Mouse (Mus musculus) thymus, postnatal 36 days (tissue): ENCODE data around the gene Hdac7.

Experiments
- DNase-seq, 2 experiments: peaks; one replicate each; pipeline ENCODE4 v3.0.0; 2022; ENCODE audit warnings: mixed read lengths in 2 of 2

Gene Hdac7

DNA sequence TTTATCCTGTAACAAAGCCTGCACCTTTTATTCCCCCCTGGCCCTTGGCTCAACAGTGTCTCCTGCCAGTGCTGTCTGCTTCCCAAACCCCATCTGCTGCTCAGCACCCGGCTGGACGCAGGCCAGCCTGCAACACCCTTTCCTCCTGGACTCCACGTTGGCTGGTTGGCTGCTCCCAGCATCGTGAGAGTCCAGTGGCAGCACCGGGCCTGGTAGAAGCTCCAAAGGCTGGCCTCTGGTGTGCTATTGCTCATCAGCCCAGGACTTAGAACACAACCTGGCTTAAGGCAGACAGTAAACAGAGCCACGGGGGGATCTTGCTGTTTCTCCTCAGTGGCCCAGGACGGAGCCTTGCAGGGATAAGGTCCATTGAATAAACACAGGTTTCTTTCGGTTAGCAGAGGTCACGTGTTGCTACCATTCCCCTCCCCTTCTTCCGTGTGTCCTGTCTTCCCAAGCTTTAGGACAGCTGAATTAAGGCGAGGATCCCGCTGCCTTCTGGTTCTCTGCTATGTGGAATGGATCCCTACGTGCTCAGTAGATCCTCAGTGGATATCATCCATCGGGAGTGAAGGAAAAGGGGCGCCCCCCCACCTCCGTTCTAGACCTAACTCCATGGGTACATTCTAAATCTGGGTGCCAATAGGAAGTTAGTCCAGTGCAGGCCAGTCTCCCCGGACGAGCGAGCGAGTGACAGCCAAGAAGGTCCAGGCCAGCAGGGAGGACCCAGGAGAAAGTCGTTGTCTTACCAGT lies 30.7 kb downstream of the Hdac7 start:
- no peak for DNase-seq

DNA sequence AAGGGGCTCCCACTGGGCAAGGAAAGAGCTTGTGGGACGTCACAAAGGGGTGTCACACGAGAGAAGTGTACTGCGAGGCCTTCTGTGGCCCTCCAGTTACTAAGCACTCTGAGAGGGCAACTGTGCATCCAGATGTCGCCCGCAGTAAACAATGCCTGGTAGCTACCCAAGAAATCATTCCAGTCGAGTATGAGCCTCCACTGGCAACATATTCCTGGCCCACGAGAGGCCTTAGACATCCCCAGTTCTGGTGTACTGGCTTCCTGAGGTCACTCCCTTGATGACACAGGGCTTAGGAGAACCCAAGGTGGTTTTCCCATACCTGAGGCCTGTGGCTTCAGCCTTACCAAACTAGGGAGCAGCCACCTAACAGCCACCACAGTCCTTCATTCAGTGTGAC lies 31.4 kb downstream of the Hdac7 start:
- DNase-seq = no peak

DNA sequence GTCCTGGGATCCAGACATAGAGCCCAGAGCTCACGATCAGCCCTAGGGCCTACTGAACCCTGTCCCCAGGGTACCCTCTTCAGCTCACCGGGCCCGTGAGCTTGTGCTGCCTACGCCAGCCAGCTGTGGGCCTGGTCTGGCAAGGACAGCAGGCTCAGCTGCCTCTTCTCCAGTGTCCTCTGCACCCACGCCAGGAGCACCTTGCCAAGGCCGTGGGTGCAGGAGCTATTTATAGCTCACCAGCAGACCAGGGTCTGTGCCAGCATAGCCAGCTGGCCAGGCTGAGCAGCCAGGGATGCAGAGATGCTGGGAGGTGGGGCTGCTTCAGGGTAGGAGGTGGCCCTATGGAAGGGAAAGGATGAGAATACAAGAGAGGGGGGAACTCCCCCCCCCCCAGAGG lies 32.2 kb downstream of the Hdac7 start:
- DNase-seq = no peak

DNA sequence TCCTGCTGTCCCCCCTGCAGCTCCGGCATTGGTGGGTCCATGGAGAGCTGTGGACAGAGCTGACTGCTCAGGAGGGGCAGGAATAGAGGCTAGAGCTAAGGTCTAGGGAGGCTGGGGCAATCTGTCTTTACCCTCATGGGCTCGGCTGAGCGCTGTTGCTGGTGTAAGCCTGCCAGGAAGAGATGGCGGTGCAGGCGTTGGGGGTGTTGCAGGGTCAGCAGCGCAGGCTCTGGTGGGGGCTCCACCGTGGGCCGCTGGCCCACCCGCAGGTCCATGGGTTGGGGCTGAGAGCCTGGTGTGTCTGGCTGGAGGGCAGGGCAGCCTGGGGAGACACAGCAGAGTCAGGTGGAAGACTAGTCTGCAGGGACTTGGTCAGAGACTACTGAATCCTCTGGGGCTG lies 33.0 kb downstream of the Hdac7 start:
- DNase-seq = no peak

DNA sequence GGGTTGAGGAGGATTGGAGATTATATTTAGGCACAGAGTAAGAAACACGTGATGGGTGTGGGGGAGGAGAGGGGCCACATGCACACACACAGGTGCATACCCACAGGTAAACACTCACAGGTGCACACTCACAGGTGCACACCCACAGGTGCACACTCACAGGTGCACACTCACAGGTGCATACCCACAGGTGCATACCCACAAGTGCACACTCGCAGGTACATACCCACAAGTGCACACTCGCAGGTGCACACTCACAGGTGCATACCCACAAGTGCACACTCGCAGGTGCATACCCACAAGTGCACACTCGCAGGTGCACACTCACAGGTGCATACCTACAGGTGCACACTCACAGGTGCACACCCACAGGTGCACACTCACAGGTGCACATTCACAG lies 33.9 kb downstream of the Hdac7 start:
- DNase-seq = no peak

DNA sequence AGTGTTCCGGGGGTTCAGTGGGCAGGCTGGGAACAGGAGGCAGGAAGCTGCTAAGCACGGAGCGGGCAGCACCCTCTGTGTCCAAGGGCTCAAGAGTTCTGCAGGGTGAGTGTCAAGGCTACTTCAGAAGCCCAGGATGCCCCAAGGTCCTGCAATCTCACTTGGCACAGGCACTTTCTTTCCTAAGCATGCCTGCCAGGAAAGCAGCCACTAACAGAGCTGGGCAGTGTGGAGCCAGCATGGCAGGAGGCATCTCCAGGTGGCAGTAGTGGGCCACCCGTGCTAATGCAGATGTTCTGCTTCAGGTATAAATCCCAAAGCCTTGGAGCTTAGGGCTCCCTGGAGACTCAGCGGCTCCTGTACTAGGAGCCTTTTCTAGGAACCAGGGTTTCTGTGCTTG lies 34.4 kb downstream of the Hdac7 start:
- DNase-seq = peak in 1 of 2 experiments; percentile 26

DNA sequence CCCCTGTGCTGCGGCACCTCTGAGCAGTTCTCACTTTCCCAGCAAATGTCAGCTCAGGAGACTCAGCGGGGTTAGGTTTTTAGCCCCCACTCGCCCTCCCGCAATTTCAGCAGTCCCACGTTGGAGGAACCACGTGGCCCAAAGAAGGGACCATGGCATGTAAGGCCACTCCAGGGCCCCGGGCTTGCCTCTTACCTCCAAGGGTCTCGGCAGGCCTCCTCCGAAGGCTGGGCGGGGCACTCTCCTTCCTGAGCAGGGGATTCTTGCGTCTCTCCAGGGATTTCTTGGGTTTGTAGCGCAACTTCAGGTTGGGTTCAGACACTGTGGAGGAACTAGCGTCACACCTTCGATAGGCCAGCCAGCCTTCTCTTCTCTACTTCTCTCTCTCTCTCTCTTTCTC lies 35.1 kb downstream of the Hdac7 start:
- DNase-seq = no peak

DNA sequence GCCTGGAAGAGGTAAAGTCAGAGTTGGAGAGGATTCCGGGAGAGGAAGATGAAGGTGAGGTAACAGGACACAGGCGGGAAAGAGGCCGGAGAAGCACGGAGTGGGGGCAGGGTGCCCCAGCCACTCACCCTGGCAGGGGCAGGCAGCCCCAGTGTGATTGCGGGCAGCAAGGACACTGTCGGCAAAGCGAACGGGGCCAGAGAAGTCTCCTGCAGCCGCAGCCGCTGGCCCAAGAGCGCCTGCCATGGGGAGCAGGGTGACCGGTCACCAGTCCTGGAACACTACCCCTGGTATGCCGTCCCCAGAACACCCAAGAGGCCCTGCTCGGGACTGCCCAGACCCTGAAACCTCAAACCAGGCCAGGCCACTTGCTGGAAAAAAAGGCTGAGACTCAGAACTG lies 35.8 kb downstream of the Hdac7 start:
- no peak for DNase-seq

DNA sequence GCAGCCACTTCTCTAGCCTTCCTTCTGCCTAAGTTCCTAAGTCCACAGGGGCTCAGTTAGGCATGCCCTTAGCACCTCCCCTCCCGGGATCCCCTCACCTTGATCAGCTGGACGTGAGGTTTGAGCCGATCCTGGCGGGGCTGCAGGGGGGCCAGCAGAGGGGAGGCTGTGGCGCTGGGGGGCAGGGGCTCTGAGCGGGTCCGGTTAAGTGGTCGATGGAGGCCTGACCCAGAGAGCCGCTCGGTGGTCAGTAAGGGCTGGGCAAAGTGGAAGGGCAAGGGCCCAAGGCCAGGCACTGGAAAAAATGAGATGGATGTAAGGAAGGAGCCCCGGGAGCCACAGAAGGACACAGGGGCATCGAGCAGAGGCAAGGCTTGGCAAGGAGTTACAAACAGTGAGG lies 36.4 kb downstream of the Hdac7 start:
- DNase-seq = no peak

DNA sequence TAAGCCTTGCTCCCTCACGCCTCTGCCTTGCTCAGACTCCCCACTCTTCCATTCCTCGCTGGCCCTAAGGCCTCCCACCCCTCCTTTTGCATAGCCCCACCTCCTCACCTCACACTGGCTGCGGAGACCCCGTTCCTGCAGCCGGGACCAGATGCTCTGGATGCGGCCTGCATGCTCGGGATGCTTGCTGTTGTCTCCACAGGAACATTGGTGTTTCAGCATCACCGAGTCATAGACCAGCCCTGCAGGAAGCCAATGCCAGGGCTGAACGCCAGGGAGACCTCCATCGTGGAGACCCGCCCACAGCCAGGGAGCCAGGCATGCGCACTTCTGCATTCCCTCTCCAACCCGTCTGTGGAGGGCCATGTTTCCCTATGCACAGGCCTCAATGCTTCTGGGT lies 41.7 kb downstream of the Hdac7 start:
- no peak for DNase-seq

DNA sequence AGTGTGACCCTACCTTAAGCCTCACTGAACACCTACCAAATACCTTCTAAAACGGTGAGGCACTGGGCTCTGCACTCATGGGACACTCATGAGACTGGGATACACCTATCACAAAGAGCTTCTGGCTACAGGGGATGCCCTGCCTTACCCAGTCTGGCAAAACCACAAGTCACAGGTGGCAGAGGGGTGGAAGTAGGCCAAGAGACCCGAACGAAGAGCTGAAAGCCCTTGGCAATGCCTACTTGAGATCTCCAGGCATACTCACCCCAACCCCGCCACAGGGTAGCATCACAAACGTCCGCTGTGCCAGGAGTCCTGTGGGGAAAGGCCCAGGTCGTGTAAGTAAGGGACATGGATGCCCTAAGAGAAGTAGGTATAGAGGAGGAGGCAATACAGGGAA lies 42.5 kb downstream of the Hdac7 start:
- peak in 1 of 2 experiments; percentile 14 for DNase-seq

DNA sequence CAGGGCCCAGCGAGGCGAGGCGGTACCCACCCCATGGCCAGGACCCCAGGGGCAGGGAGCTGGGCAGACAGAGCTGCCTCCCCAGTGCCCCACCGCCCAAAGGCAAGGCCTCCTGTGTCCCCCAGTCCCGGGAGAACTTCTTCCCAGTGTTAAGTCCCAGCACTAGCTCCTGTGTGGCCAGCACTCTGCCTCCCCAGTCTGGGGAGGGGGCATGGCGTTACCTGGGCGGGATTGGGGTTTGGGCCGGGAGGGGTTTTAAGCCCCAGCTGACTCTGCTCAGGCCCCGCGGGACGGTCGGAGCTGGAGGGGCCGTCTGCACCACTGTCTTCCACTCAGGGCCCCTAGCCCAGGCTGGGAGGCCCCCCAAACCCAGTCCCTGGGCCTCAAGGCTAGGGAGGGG lies 43.4 kb downstream of the Hdac7 start:
- peak in 1 of 2 experiments; percentile 28 for DNase-seq

DNA sequence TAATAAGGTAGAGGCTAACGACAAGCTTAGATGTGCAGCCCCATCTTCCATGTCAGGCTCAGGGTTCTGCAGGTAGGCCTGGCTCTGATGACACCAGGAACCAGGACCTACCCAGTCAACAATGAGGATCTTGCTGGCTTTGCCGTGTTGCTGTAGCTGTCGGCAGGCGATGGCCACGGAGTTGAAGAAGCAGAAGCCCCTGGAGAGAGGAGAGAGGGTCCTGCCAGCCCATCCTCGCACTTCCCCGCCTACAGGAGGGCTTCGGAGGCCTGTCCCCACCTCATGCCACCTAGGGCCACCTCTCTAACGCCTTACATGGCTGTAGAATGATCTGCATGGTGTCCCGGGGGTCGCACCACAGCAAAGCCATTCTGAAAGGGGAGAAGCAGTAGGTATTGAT lies 44.9 kb downstream of the Hdac7 start:
- peak in 1 of 2 experiments; percentile 16 for DNase-seq

DNA sequence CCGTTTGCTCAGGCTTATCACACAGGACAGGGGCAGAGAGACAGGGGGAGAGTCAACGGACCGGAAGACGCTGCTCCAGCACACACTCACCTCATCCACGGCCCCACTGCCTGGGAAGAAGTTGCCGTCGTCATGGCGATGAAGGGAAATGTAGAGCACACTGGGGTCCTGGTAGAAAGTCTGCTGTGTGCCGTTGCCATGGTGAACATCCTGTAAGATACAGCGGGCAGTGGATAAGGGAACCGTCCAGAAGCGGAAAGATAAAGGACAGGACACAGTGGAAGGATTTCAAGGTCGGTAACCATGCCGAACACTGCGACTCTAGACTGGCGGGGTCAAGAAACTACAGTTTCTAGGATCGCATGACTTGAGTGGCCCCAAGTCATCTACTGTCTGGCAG lies 46.2 kb downstream of the Hdac7 start:
- DNase-seq = peak in 1 of 2 experiments; percentile 17

DNA sequence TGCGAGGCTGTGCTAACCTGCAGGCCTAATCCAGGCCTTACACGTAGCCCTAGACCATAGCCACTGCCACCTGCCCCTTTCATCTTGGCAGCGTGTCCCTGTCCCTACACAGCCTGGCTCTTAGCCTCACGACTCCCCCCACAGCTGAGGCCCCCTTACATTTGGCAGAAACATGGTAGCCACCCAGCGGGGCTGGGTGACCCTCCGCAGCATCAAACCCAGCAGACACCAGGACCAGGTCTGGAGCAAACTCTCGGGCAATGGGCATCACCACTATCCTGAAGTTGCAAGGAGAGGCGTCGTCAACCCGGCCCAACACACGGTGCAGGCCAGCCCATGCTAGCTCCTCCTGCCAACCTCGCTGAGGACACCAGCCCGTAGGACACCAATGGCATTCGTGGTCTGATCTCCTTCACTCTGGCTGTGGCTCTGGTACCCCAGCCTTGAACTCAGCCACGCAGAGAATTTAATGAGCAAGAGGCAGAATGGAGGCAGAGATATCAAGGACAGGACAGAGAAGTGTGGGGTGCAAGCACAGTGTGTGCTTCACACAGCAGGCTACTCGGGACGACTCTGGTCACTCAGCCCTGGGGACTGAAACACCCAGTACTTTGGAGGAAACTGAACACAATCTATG lies 47.5 kb downstream of the Hdac7 start:
- DNase-seq = peak in 1 of 2 experiments; percentile 18

DNA sequence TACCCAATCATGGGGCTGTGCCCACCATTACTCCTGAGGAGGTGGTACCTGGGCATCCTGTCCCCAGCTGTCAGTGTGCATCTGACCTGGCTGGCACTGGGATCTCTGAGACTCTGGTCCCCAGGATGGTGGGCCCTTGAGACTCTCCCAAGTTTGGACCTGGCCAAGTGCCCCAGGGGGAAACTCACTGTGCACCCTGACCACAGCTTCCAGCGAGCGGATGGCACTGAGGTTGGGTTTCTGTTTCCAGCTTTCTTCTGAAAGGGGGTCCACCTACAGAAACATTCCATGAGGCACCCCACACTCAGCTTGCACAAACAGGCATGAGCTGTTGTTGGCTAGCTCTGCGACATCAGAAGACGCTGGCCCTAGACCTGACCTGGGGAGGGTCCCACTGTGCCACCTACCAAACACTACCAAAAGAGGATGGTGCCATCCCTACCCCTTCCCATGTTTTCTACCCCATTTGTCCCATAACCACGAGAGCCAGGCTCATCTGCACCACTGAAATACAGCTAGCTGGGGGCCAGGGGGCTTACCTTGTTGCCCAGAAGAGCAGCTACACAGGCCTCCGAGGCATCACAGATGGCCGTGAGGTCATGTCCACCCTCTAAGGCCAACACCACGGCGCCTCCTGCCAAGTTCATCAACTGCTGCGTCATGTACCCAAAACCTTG lies 48.6 kb downstream of the Hdac7 start:
- DNase-seq = peak in 1 of 2 experiments; percentile 13

DNA sequence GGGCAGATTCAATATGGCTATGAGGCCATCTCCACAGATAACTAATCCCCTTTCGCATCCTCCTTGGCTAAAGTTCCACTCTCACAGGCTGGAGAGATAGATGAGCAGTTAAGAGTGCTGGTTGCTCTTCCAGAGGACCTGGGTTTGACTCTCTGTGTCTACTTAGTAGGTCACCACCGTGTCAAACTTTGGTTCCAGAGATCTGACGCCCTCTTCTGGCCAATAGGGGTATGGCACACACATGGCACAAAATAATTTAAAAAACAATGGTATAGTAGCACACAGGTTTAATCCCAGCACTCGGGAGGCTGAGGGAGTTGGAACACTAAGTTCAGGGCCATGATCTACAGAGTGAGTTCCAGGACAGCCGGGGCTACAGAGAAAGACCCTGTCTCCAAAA lies 50.0 kb downstream of the Hdac7 start:
- DNase-seq = peak in 1 of 2 experiments; percentile 36

DNA sequence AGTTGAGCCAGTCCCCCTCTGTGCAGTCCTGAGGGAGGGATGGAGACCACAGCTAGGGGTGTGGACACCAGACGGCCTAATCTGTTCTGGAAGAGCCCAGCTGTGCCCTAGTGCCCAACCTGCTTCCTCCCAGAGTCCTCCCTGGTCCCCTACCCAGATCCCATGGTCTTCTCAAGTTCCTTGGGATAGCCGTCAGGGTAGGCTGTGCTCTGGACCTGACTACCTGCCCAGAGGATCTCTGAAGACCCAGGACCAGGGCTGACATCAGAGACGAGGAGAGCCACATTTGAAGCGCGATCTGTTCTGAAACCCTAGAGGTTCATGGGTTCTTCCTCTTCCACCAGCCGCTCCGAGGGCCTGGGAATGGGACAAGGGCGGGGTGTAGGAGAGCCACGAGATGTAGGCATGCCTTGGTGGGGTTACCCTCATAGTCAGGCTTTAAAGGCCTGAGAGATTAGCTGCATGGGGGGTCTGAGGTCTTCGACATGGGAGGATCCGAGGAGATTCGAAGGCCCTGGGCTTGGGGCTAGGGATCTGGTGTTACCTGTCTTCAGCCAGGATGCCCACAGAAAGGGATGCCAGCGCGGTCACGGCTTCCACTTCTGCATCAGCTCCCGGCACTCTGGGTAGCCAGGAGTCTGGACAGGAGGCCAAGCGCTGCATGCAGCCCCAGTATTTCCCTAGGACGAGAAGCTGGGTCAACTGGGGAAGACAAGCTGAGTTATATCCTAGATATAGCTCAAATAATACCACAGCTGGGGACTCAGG lies 50.7 kb downstream of the Hdac7 start:
- DNase-seq = peak in 1 of 2 experiments; percentile 22

DNA sequence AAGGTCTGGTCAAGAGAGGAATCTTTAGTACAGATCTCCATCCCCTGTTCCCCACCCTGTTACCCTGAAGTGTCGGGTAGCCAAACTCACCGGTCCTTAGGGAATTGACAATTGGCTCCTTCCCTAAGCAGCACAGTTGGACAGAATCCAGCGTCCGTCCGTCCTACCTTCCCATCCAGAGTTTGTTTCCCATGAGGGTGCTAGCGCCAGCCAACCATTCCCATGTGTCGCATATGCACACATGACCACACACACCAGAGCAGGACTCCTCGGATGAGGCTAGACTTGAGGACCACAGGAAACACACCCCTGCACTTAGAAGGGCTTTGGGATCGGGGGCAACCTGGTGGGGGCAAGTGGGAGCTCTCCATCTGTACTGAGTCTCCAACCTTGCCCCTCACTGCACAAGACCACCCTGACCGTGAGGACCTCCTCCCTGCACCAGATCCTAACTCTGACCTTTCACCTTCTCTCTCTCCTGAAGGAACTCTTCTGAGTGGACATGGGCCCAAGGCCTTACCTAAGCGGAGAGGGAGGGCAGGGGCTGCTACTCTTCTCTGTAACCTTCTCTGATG lies 53.1 kb downstream of the Hdac7 start:
- DNase-seq = peak in 1 of 2 experiments; percentile 32

DNA sequence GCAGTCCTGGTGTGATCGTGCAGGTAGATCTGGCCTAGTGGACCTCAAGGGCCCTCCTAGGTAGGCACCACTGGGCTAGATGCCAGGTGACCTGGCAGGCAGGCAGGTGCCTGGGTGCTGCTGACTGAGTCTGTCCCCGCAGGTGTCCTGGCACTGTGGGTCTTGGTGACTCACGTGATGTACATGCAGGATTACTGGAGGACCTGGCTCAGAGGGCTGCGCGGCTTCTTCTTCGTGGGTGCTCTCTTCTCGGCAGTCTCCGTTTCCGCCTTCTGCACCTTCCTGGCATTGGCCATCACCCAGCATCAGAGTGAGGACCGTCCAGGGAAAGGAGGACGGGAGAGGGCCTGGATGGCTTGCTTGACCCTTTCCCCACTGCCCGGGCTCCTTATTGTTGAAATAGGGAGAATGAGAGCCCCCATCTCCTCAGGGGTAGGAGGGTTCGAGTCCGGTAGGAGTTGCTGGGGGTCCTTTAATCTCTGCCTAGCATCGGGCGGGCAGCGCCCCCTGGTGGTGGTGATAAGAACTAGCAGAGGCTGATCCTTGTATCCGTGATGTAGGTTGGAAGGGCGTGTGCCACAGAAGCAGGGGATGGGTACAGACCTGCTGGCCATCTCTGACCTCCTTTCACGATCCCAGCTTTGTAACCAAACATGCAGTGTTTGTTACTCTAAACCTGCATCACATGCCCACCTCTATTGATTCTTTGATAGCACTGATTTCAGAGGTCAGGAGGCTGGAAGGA lies 54.4 kb downstream of the Hdac7 start:
- DNase-seq = peak; percentile 65 to 72

DNA sequence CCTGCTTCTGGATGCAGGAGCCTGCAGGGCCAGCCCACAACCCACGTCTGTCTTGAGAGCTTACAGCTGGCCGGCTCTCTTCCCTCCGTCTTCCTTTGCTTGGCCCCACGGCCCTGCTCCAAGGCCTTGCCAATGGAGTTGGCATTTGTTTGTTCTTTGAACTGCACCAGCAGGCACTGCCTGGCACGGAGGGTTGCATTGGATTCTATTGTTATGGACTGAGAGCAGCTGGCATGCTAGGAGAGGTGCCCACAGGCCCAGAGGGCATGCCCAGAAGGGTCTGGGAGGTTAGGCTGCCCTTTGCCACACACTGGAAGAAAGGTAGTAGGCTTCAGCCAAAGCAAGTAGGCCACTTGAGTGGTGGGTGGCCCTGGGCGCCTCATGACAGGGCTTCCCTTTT lies 55.5 kb downstream of the Hdac7 start:
- peak in 1 of 2 experiments; percentile 34 for DNase-seq
